Mouse (Mus musculus) ovary, adult 10 weeks (tissue): ENCODE data around the gene Slc25a47. TPM values are rescaled to one million over a fixed set of nuclear protein-coding genes. Genes with fewer than 3 reads are reported as not detected.

Source experiments
- polyA plus RNA-seq: library from polyadenylated mRNA; stranded (reverse); fragments of 350-450 nt; fragmentation: Illumina TruSeq; extraction: RNeasy Lipid Tissue Mini Kit (QIAGEN cat#74804); gene quantifications from one replicate; pipeline ENCODE4 v1.2.3, GENCODE M21; 2014

Slc25a47 gene
- not detected for polyA plus RNA-seq

DNA sequence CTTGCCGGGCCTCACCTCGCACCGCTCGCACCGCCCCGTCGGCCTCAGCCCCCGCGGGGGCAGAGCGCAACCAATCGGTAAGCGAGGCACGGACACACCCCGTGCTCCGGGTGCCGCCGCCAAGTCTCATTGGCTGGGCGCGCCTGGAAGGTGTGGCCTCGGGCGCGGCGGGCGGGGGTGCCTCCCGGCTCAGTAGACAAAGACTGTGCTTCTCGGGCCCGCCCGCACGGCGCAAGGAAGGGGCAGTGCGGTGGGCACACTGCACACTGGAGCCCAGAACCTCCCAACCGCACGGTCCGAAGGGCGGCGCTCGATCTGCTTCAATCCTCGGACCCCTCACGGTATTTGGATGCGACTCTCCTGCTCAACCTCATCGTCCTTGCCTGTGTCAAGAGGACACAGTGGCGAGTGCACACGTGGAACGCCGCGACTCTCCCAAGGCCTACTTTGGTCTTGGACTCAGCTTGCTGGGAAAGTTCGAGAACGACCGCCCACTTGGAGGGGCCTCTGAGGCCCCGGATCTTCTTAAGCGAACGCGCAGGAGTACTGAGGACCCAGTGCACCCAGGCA is at the start of gene Slc25a47, which contains the start of gene Slc25a29:
Slc25a47 (plus strand) TSS at position 207 of the 570 bp plus-strand sequence.
Slc25a29 (minus strand) TSS at position 44 of the 570 bp plus-strand sequence.

GRCm38 (mm10) chr12:108792546-108793452 is 43.0 kb upstream of the Slc25a47 start, which contains the start of gene Yy1:
Yy1 (plus strand) TSS chr12:108792973.

GRCm38 (mm10) chr12:108892989-108893714 is 57.3 kb downstream of the Slc25a47 start, which contains the start of gene Wdr25:
Wdr25 (plus strand) TSS chr12:108893631.

GRCm38 (mm10) chr12:108893715-108894431 is 58.0 kb downstream of the Slc25a47 start, which contains the start of gene Wars:
Wars (minus strand) TSS chr12:108894174.

Other genes starting within 250 kb of the Slc25a47 start
- gene Degs2, start 133.7 kb upstream of the Slc25a47 start, polyA plus RNA-seq = 0.37 TPM
- gene Yy1, start 43.1 kb upstream of the Slc25a47 start, polyA plus RNA-seq = 120 TPM
- not detected for gene Slc25a29, start 163 bp upstream of the Slc25a47 start, polyA plus RNA-seq
- 0.29 TPM for gene Wdr25, start 57.6 kb downstream of the Slc25a47 start, polyA plus RNA-seq
- 10.0 TPM for gene Wars, start 58.1 kb downstream of the Slc25a47 start, polyA plus RNA-seq
- not detected for gene Begain, start 232.2 kb downstream of the Slc25a47 start, polyA plus RNA-seq